ENCODE assay signal across 8 mouse cellular contexts in the genomic region with DNA sequence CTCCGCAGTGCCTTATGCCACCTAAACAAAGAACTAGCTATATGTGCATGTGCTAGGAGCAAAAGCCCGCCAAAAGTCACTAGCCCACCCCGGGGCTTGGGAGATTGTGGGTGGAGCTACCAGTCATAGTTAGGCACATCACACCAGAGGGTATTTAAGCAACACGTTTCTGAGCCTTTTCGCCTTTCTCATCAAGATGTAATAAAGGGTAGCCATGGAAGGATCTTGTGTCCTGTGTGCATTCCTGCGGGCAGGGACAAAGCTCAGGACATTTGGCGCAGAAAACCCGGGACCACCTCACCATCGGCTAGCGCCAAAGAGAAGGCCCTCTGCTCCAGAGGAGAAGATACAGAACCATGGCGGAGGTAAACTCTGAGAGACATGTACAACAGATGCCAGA. TPM values are rescaled to one million over a fixed set of nuclear protein-coding genes. Genes with fewer than 3 reads are reported as not detected.
DNase-seq lines count a peak whose midpoint lies in the region; ATAC-seq lines count a peak whose summit lies in the region.

No protein-coding gene starts in this region.

- 12% methylated on average over 11 of the region's 11 CpGs for WGBS in stomach, embryonic 14.5 days

- H3K4me3 ChIP-seq in stomach, embryonic 14.5 days (ENCODE audit: low read depth, low read length): peak overlapping the region; percentile 67

- H3K4me1 ChIP-seq in stomach, embryonic 14.5 days (ENCODE audit: control insufficient read depth, insufficient read depth, low read length): no peaks in the 10 kb centered on the region

- H3K4me2 ChIP-seq in stomach, embryonic 14.5 days (replicated peaks; ENCODE audit: low read depth, low read length): peak overlapping the region; percentile 49

- no peak overlapping the region for H3K9ac ChIP-seq in stomach, embryonic 14.5 days (replicated peaks; ENCODE audit: low read depth, low read length)

- no peak overlapping the region for H3K27ac ChIP-seq in stomach, embryonic 14.5 days (ENCODE audit: low read length)

- ATAC-seq in stomach, embryonic 14.5 days (ENCODE audit: insufficient number of reproducible peaks, insufficient read depth, low FRiP score, low read depth): no peak

- no peaks in the 10 kb centered on the region for H3K9me3 ChIP-seq in stomach, embryonic 14.5 days (ENCODE audit: control insufficient read depth, low read depth, low read length)

- H3K27me3 ChIP-seq in stomach, embryonic 14.5 days (ENCODE audit: control insufficient read depth, insufficient read depth, low read length): no peaks in the 10 kb centered on the region

- peak; percentile 11 to 14 for DNase-seq in cerebellum, postnatal 10 days
- no peak for DNase-seq in cerebellum, adult 18-20 months
- peak; percentile 12 for DNase-seq in thymus, postnatal 25 days
- DNase-seq in thymus, postnatal 10 days (ENCODE audit: low spot score in 2 of 2): no peak
- DNase-seq in liver: peak; percentile 27
- no peak for DNase-seq in layer of hippocampus, postnatal 14 days (ENCODE audit: low spot score in 2 of 2)
- no peak for DNase-seq in lung, postnatal 36 days

- H3K36me3 ChIP-seq in stomach, embryonic 14.5 days (ENCODE audit: control insufficient read depth, insufficient read depth, low read length): no peaks in the 10 kb centered on the region

RNA-seq across cellular contexts. Expression of gene Olfr725, which starts 21.0 kb away (rescaled TPM):
- not detected in 2 replicates for polyA plus RNA-seq in stomach, embryonic 14.5 days (2014; fragmentation: Nextera tagmentation; extraction: Ambion mirVana)
- not detected for total RNA-seq in layer of hippocampus, postnatal 14 days (2021)

RNA-seq across cellular contexts. Expression of gene Olfr726, which starts 29.6 kb away (rescaled TPM):
- not detected in 2 replicates for polyA plus RNA-seq in stomach, embryonic 14.5 days (2014; fragmentation: Nextera tagmentation; extraction: Ambion mirVana)
- total RNA-seq in layer of hippocampus, postnatal 14 days (2021): not detected

Comparison
In these comparisons a context has a peak if more than half of its experiments do, and no peak if none do; other contexts are left out.
1. DNase-seq: peak in cerebellum, postnatal 10 days (2 of 2), thymus, postnatal 25 days (single experiment) and liver (single experiment); none in cerebellum, adult 18-20 months (0 of 2), thymus, postnatal 10 days (0 of 2), layer of hippocampus, postnatal 14 days (0 of 2) and lung, postnatal 36 days (single experiment).